Mouse (Mus musculus): ENCODE results near the gene Slc6a6.

Gene Slc6a6

DNA sequence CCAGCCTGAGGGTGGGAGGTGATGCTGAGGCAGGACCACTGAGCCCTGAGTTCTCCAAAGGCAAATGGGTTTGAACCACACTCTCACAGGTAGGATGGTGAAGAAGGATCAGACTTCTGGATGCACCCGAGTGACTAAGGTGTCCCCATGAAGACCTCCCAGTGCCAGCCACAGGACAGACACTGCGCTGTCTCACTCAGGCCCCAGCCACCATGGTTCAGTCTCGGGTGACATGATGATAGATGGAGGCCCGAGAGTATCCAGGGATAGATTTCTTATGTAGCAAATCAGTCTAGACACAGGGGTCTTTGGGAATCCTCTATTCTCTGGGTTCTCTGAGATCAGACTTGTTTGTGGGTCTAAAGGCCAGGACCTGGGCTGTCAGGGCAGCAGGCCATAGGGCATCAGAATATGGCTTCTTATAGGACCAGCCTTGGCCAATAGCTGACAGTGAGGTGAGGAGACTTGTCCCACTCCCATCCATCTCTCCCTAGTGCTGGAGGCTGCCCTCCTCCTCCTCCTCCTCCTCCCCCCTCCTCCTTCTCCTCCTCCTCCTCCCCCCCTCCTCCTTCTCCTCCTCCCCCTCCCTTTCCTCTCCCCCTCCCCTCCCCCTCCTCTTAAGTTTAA is 36.8 kb downstream of the Slc6a6 start:
- no peak for DNase-seq (ENCODE audit: low read depth, low spot score)

DNA sequence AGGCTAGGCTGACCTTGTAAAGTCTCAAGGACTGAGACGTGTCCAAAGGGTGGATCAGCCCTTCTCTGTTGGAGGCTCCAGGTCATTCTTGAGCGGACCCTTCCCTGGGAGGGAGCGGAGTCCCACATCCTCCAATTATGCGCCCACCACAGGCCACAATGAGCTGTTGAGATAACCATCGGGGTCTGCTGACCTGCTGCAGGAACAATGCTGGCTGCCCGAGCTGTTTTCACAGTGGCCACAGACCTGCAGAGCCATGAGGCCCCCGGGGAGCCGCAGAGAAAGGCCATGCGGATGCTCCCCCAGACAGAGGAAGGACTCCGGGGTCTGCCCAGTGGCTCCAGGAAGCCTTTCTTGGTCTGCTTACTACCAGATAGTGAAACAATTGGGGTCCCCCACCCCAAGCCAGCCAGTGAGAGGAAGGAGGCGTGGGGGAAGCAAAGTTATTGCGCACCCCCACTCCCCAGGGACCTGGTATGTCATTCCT is 37.4 kb downstream of the Slc6a6 start:
- no peak for DNase-seq (ENCODE audit: low read depth, low spot score)

DNA sequence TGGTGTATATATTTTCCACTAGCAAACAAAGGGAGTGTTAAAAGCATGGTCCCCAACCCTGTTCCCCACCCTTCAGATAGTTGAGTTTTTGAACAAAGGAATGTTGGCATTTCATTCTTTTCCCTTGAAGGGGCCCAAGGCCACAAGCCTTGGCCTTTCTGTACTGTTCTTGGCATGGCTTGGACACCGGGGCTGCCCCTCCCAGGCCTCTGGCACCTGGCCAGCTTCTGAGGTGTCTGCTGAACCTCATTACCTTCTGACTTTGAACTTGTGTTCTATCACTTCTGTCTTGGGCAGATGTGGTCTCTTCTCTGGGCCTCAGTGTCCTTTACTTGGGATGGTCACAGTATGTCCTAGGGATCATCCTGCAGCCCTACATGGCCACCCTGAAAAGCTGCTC is 43.5 kb downstream of the Slc6a6 start:
- DNase-seq (ENCODE audit: low read depth, low spot score) = no peak

DNA sequence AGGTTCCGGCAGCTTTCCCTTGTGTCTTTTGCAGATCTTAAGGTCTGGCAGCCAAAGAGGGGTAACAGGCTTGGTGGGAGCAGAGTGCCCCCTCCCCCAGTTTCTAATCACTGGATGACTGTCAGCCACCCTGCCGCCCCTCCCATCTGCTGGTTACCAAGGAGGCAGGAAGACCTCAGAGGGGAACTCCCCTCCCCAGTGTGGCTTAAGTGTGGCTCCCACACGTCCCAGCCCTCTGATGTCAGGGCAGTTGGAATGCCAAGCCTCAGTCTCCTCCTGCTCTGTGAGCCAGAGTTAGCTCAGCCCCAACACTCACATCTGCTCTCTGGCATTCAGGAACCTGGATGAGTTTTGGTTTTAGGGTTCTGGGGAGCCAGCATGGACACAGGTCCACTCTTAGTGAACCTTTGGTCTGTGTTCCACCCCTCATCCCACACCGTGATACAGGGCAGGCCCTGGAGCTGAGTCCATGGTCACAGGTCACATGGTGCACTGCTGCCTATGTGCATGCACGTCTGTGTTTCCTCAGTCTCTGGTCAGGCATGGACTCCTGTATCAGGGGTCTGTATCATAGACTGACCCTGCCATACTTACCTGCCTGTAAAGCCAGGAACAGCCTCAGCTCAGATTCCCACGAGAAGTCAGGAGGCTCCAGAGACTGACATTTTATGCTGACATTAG is 45.2 kb downstream of the Slc6a6 start:
- DNase-seq (ENCODE audit: low read depth, low spot score) = no peak

DNA sequence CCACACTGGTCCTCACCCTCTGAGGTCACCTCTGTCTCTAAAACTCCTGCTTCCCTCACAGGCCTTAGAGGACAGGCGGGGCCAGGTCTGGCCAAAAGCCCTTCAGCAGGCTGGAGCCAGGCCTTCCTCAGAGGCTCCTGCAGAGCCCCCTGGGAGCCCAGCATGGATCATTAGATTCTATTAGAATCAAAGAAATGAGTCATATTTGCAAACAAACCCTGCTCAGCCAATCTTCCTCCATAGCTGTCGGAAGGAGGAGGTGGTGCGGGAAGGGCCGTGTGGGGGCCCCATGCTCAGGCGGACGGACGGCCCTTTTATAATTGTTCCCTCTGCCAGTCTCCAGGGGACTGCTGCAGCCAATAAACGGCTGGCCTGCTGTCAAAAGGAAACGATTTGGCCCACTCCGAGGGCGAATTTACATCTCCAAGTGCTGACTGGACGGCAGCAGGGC is 45.8 kb downstream of the Slc6a6 start:
- no peak for DNase-seq (ENCODE audit: low read depth, low spot score)

DNA sequence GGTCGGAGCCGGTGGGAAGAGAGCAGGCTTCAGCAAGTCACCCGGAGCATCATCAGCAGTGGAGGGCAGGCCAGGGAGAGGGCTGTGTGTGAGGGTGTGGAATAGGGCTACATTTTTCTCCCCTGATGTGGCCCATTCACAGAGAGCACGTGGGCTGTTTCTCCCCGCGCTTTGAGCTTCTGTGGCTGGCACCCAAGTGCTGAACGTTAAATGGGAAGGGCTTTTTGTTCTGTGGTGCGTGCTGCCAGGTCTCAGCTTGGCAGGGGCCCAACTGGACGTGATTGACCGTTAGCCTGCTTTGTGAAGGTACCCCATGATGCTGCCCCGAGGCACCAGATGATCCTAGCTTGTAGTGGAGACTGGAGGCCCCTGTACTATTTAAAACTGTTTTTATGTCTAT is 48.3 kb downstream of the Slc6a6 start:
- DNase-seq (ENCODE audit: low read depth, low spot score) = no peak

DNA sequence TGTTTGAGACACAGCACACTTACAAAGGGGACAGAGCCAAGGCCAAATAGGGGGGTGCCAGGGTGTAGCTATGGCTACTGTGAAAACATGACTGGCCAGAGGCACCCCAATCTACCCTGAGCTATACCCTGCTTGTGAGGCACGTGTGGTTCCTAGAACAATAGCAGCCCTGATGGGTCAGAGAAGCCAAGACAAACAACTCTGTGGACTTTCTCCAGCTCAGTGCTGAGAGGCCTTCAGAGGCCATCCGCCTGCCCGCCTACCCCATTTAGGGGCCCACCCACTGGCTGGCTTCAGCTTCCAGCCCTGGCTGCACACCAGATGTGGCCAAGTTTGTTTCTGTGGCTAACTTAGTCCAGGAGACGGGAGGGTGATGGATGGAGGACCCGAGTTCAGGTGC is 52.6 kb downstream of the Slc6a6 start:
- no peak for DNase-seq (ENCODE audit: low read depth, low spot score)

DNA sequence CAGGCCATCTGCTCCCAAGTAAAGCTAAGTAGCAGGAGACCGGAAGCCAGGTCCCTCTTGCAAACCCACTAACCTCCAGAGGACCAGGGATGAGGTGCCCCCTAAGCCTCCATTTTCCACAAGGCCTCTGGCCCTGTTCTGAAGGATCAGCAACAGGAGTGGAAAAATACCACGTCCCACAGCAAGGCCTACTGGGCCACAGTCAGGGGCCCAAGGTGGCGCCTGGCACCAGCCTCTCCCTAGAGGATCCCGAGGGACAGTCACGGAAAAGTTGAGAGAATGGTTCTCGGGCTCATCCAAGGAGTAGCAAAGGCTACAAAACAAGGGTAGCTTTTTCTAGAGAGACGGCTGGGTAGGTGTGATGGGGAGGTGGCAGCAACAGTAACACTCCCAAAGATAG is 53.6 kb downstream of the Slc6a6 start:
- no peak for DNase-seq (ENCODE audit: low read depth, low spot score)

DNA sequence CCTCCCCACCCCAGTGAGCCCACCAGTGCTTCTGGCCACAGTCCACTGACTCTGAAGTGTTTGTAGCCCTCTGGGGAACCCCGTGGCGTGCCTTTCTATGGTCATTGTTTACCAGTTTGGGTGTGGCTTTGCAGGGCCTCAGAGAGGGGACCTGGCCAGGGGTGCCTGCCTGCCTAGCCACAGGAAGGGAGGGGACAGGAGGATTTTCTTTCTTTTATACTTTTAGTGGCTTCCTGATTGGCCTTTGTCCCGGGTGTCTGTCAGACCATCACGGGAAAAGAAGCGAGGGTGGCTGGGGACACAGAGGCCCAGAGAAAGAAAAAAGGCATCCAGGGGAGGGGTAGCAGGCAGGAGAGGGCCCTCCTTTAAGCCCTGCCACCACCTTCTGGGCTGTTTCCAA is 54.2 kb downstream of the Slc6a6 start:
- DNase-seq (ENCODE audit: low read depth, low spot score) = no peak

DNA sequence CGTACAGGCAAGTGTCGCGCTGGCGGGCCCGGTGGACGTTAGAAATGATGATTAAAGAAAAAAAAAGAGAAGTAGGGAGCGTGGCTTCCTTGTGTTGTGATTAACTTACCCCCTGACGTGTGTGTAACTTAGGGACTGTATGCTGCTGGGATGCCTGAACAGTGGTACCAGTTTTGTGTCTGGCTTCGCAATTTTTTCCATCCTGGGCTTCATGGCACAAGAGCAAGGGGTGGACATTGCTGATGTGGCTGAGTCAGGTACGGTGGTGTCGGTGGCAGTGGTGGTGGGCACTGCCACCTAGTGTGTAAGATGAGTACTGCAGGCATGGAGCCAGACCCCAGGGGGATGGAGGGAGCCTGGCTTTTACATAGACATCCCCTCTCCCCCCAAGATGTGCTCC is 57.2 kb downstream of the Slc6a6 start:
- DNase-seq (ENCODE audit: low read depth, low spot score) = no peak

DNA sequence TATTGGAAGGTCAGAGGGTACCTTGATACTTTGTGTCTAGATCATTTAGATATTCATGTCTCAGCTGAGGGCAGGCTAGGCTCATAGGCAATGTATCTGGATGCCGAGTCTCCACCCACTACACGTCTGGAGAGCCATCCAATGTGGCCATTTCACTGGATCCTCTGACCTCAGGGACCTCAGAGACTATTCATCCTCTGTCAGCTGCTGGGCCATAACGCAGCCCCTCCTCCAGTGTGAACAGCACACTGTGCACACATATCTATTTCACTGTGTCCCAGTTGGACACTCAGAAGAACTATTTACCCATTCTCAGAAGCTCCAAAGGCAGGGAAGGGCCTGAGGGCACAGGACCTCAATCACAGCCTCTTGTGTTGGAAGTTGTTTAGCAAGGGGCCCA is 58.6 kb downstream of the Slc6a6 start:
- DNase-seq (ENCODE audit: low read depth, low spot score) = no peak

DNA sequence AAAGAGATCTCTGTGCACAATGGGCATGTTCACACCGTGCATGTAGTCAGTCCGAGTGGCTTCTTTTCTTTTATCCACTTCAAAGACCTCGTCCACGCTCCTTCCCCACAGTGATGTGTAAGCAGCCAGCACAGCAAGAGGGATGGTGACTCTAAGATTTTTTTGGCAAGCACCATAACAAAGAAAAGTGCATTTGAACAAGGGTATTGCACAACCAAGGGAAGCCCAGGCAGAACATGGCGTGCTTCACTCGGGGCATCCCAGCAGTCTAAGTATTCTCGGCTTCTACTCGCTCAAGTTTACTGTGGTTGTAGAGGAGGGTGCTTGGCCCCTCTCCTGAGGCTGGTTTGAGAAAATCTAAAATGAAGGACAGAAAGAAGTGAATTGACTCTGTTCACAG is 59.1 kb downstream of the Slc6a6 start:
- no peak for DNase-seq (ENCODE audit: low read depth, low spot score)

DNA sequence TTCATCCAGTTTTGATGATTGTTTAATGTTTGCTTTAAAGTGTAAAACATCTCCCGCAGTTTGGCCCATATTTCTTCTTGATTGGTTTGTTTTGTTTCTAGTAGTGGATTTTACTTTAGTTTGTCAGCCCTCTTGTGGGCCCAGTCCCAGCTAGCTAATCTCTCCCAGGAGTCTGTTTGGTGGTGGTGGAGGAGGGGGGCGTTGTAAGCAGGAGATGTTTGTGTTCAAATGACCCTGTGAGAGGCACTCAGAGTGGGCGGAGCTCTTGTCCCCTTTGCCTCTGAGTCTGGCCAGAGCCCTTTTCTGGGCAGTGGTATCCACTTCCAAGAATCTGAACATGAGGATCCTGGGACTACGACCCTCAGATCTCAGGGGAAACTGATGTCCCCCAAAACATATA is 60.0 kb downstream of the Slc6a6 start:
- DNase-seq (ENCODE audit: low read depth, low spot score) = no peak

DNA sequence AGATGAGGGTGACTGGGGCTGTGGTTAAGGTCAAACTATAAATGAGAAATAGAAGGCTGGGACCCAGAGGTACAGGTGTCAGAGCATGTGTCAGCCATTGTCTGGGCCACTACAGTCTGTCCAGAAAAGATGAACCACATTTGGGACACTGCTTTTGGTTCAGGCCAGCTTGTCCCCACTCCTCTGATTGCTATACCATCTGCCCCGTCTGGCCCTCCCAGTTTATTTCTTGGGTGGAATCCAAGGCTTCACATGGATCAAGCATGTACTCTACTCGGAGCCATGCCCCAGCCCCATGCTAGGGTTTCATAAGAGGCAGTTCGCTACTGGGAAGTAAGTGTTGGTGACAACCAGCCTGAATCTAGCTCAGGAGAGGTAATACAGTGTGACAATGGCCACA is 61.4 kb downstream of the Slc6a6 start:
- DNase-seq (ENCODE audit: low read depth, low spot score) = no peak

DNA sequence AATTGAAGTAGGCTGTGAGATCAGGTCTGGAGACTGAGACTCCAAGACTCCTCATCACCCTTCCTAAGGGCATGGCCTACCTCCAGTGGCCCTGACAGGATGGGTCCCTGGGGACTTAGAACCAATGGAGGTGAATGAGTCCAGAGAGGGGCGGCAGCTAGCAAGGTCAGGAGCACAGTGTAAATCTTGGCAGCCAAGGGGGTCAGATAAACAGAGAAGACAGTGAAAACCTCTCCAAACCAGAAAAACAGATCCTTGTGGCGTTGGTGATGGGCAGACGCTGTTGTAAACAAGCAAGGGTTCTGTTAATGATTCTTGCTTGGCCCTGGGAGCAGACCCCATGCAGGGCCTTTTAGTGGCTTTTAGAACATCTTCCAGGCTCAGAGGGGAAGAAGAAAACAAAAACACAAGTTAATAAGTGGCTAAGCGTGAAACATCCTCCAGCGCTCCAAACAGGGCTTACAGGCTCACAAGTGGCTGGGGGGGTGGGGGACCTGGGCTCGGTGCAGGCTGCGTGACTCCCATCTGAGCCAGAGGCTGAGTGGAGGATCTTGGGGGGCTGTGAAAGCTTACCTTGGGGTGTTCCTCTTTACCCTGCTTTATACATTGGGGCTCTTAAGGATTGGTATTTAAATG is 62.2 kb downstream of the Slc6a6 start:
- no peak for DNase-seq (ENCODE audit: low read depth, low spot score)

DNA sequence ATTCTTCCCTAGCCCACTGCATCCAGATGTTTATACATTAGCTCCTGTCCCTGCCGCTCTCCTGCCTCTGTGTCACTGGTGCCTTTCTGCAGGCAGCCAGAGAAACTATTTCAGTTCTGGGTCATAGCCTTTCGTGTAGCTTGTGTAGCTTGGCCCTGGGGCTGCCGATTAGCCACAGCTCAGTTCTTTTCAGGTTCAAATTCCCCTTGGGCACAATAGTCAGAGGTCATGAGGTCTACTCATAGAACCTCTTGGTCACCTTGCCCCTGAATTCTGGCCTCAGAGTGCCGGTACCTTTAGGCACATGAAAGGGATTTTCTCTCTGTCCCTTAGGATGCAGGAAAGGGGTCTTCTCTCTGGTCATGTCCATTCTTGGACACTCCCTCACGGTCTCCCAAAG is 62.9 kb downstream of the Slc6a6 start:
- no peak for DNase-seq (ENCODE audit: low read depth, low spot score)

DNA sequence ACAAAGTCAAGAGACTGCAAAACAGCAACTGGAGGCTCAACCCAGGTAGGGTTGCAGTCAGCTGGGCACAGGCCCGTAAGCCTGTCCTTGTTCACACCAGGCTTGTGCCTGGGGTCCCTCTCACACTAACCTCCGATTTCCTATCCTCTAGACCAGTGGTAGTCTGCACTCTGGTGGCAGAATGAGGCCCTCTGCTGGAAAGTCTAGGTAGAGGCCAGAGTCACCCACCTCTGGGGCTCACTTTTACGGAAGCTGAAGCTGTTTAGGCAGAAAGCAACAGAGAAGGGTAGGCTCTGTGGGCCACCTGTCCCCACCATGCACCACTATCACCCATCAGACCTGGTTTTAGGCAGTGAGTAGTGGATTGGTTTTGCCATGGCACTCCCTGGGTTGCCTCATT is 67.1 kb downstream of the Slc6a6 start:
- DNase-seq (ENCODE audit: low read depth, low spot score) = no peak

DNA sequence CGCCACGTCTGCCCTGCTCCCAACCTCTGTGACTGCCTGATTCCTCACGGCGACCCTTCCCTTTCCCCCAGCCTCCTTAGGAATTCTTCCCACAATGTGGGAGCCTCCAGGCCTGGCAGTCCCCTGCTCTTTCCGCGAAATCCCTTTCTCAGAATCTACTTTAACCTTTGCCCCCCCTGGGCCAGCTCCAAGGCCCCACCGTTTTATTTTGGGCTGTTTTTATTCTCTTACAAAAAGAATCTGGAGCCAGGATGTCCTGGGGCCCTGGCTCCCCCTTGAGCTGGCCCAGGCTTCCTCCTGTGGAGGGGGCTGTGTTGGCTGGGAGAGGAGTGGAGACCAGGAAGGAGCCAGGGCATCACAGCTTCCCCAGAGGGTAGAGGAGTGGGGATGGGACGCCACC is 69.0 kb downstream of the Slc6a6 start:
- no peak for DNase-seq (ENCODE audit: low read depth, low spot score)

DNA sequence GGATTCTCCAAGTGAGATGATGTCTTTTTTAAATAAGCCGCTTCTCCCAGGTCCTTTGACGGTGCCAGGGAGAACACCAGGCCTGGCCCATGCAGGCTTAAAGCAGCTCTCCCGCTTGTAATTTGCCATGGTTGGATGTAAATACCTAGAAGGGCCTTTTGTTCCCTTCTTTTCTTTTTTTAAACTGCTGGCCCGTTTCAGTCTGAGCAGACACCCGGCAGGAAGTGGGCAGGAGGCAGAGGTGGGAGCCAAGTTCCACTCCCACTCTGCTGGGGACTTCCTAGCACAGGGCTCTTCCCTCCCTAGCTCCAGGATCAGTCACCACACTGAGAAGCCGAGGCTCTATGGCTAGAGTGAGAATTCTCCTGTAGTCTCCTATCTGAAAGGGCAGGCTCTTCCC is 70.2 kb downstream of the Slc6a6 start:
- DNase-seq (ENCODE audit: low read depth, low spot score) = no peak

DNA sequence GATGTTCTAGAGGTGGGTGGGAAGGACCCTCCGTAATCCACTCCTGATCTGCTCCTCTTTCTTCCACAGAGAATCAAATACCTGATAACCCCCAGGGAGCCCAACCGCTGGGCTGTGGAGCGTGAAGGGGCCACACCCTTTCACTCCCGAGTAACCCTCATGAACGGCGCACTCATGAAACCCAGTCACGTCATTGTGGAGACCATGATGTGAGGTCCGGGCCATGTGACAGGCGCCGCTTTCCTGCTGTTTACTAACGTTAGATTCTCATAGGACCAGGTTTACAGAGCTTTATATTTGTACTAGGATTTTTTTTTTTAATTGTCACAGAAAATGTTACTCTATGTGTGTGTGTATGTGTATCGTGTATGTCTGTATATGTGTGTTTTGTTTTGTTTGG is 71.0 kb downstream of the Slc6a6 start:
- no peak for DNase-seq (ENCODE audit: low read depth, low spot score)

DNA sequence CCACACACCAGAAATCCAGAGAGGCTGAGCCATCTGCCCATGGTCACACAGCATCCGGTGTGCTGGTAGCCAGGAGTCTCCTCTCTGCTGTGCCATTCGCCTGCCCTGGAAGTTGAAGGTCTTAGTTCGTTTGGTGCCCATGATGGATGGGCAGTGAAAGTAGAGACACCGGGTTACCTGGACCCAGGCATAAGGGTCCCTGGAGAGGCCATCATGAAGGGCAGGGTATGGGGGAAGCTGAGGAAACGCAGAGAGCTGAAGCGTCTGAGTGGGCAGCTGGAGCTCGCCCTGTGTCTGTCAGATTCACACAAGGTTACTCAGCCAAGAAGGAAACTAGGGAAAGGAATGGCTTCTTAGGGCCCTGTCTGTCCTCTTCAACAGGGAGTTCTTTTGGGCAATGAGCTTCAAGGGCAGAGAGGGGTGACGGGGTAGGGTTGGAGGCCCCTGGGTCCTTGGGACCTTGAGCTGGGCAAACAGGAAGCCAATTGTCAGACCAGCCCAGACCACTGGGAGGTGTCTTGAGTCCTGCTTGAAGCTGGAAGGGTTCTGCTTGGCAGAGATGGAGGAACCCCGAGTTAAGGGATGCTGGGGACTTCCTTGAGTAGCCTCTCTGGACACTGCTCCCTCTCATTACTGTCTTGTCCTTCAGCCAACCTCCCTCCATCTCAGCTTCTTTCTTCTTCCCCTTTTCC is 78.3 kb downstream of the Slc6a6 start:
- no peak for DNase-seq (ENCODE audit: low read depth, low spot score)

DNA sequence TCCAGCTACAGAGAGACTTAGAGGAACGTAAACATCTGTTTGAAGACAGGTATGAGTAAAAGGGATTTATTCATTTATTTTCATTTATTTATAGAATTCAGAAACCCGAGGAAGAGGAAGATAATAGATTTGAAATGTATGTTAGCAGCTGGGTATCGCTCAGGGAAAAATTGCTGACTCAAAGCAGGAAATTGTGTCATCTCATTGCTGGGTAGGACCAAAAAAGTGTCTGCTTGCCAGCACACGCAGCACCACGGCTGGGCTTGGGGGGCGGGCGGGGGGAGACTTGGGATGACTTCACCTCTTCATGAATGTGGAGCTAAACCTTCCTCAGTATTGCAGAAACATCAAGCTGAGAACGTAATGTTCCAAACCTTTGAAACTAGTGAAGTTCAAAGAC is 83.7 kb downstream of the Slc6a6 start:
- DNase-seq (ENCODE audit: low read depth, low spot score) = no peak

DNA sequence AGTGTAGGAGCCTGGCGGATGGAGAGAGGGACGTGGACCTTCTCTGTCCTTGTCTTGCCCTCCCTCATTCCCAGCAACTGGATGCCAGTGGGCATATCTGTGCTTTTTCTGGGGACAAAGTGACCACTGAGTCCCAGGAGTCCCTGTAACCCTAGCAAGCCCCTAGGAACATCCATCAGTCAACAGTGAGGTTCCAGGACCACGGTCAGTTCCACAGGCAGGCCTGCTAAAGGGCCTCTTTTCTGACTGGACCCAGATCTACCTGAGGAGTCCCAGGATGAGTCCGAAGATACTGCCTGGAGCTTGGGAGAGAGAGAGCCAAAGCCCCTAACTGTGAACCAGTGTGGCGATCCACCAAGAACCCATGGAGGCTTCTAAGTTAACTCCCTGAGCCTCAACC is 90.1 kb downstream of the Slc6a6 start:
- DNase-seq (ENCODE audit: low read depth, low spot score) = no peak
